Mouse (Mus musculus): ENCODE measurements around the gene Mgat5. TPM values are rescaled to one million over a fixed set of nuclear protein-coding genes. Genes with fewer than 3 reads are reported as not detected.

Gene Mgat5
- total and polyA plus RNA-seq, 2 experiments = 1.9 to 3.8 TPM

- Histone ChIP-seq H3K36me3 (ENCODE audit: control insufficient read depth, insufficient read depth, low read length) (no peaks in the 10 kb centered on the region), H3K9ac (ENCODE audit: low read depth, low read length) (no peak overlapping the region), H3K4me1 (ENCODE audit: control insufficient read depth, insufficient read depth, low read length) (peaks cover 8% of the 10 kb centered on the region; the same call in 1 of the 2 replicates), H3K4me3 (ENCODE audit: insufficient read depth, low read depth, low read length) (no peak overlapping the region), H3K27me3 (ENCODE audit: control insufficient read depth, insufficient read depth, low read length) (no peaks in the 10 kb centered on the region), H3K27ac (replicated peaks; ENCODE audit: insufficient read depth, low read depth, low read length) (no peak overlapping the region), H3K79me2 (ENCODE audit: control insufficient read depth, insufficient read depth, low read length) (no peaks in the 10 kb centered on the region)
- WGBS = 86% methylated on average over 5 of the region's 5 CpGs
- TF ChIP-seq CTCF (IDR thresholded peaks at IDR 0.05; ENCODE audit: low read depth, low read length) = no peak
- no peak for DNase-seq (ENCODE audit: extremely low read depth, low read depth, low spot score)
Observed at GRCm38 (mm10) chr1:127273363-127273762, 68.5 kb downstream of the Mgat5 start.

- no peak overlapping the region for H3K9ac ChIP-seq (ENCODE audit: low read depth, low read length)
- 95% methylated on average over 3 of the region's 3 CpGs for WGBS
- DNase-seq (ENCODE audit: extremely low read depth, low read depth, low spot score) = no peak
- TF ChIP-seq CTCF (IDR thresholded peaks at IDR 0.05; ENCODE audit: low read depth, low read length) (no peak), POLR2A (IDR thresholded peaks at IDR 0.05; ENCODE audit: extremely low read depth, insufficient read depth, low read length) (no peak)
- no peaks in the 10 kb centered on the region for H3K79me2 ChIP-seq (ENCODE audit: control insufficient read depth, insufficient read depth, low read length)
- H3K36me3 ChIP-seq (ENCODE audit: control insufficient read depth, insufficient read depth, low read length) = no peaks in the 10 kb centered on the region
- H3K4me3 ChIP-seq (ENCODE audit: insufficient read depth, low read depth, low read length) = no peak overlapping the region
- peaks cover 2% of the 10 kb centered on the region; the same call in 1 of the 2 replicates for H3K4me1 ChIP-seq (ENCODE audit: control insufficient read depth, insufficient read depth, low read length)
- H3K27ac ChIP-seq (replicated peaks; ENCODE audit: insufficient read depth, low read depth, low read length) = no peak overlapping the region
- no peaks in the 10 kb centered on the region for H3K27me3 ChIP-seq (ENCODE audit: control insufficient read depth, insufficient read depth, low read length)
Observed at GRCm38 (mm10) chr1:127275572-127276324, 70.9 kb downstream of the Mgat5 start.

GRCm38 (mm10) chr1:127278067-127278466 lies 73.3 kb downstream of the Mgat5 start:
- WGBS = 29% methylated on average over 3 of the region's 3 CpGs
- Histone ChIP-seq H3K36me3 (ENCODE audit: control insufficient read depth, insufficient read depth, low read length) (no peaks in the 10 kb centered on the region), H3K9ac (ENCODE audit: low read depth, low read length) (no peak overlapping the region), H3K4me1 (ENCODE audit: control insufficient read depth, insufficient read depth, low read length) (peaks cover 2% of the 10 kb centered on the region; the same call in 1 of the 2 replicates), H3K27ac (replicated peaks; ENCODE audit: insufficient read depth, low read depth, low read length) (no peak overlapping the region), H3K4me3 (ENCODE audit: insufficient read depth, low read depth, low read length) (no peak overlapping the region), H3K79me2 (ENCODE audit: control insufficient read depth, insufficient read depth, low read length) (no peaks in the 10 kb centered on the region), H3K27me3 (ENCODE audit: control insufficient read depth, insufficient read depth, low read length) (no peaks in the 10 kb centered on the region)
- peak; percentile 88 for DNase-seq (ENCODE audit: extremely low read depth, low read depth, low spot score)
- TF ChIP-seq POLR2A (IDR thresholded peaks at IDR 0.05; ENCODE audit: extremely low read depth, insufficient read depth, low read length) = no peak
- no peak for TF ChIP-seq CTCF (IDR thresholded peaks at IDR 0.05; ENCODE audit: low read depth, low read length)

GRCm38 (mm10) chr1:127280256-127280655 lies 75.4 kb downstream of the Mgat5 start:
- H3K4me3 ChIP-seq (ENCODE audit: insufficient read depth, low read depth, low read length) = no peak overlapping the region
- H3K9ac ChIP-seq (ENCODE audit: low read depth, low read length) = no peak overlapping the region
- H3K36me3 ChIP-seq (ENCODE audit: control insufficient read depth, insufficient read depth, low read length) = no peaks in the 10 kb centered on the region
- H3K27ac ChIP-seq (replicated peaks; ENCODE audit: insufficient read depth, low read depth, low read length) = no peak overlapping the region
- WGBS = 100% methylated on average over 1 of the region's 1 CpGs
- no peaks in the 10 kb centered on the region for H3K27me3 ChIP-seq (ENCODE audit: control insufficient read depth, insufficient read depth, low read length)
- no peak for DNase-seq (ENCODE audit: extremely low read depth, low read depth, low spot score)
- TF ChIP-seq CTCF (IDR thresholded peaks at IDR 0.05; ENCODE audit: low read depth, low read length) (0 out of 2 replicates have a peak, but pooled peaks have one; percentile 7), POLR2A (IDR thresholded peaks at IDR 0.05; ENCODE audit: extremely low read depth, insufficient read depth, low read length) (no peak)
- no peaks in the 10 kb centered on the region for H3K79me2 ChIP-seq (ENCODE audit: control insufficient read depth, insufficient read depth, low read length)
- peaks cover 2% of the 10 kb centered on the region; the same call in 1 of the 2 replicates for H3K4me1 ChIP-seq (ENCODE audit: control insufficient read depth, insufficient read depth, low read length)

- TF ChIP-seq CTCF (IDR thresholded peaks at IDR 0.05; ENCODE audit: low read depth, low read length) = no peak
- no peak for TF ChIP-seq POLR2A (IDR thresholded peaks at IDR 0.05; ENCODE audit: extremely low read depth, insufficient read depth, low read length)
- Histone ChIP-seq H3K36me3 (ENCODE audit: control insufficient read depth, insufficient read depth, low read length) (no peaks in the 10 kb centered on the region), H3K9ac (ENCODE audit: low read depth, low read length) (no peak overlapping the region), H3K79me2 (ENCODE audit: control insufficient read depth, insufficient read depth, low read length) (no peaks in the 10 kb centered on the region), H3K27me3 (ENCODE audit: control insufficient read depth, insufficient read depth, low read length) (no peaks in the 10 kb centered on the region), H3K4me1 (ENCODE audit: control insufficient read depth, insufficient read depth, low read length) (no peaks in the 10 kb centered on the region), H3K27ac (replicated peaks; ENCODE audit: insufficient read depth, low read depth, low read length) (no peak overlapping the region), H3K4me3 (ENCODE audit: insufficient read depth, low read depth, low read length) (no peak overlapping the region)
- DNase-seq (ENCODE audit: extremely low read depth, low read depth, low spot score) = no peak
- 91% methylated on average over 3 of the region's 3 CpGs for WGBS
Observed at GRCm38 (mm10) chr1:127284975-127285374, 80.2 kb downstream of the Mgat5 start.

GRCm38 (mm10) chr1:127287505-127287904 lies 82.7 kb downstream of the Mgat5 start:
- H3K36me3 ChIP-seq (ENCODE audit: control insufficient read depth, insufficient read depth, low read length) = no peaks in the 10 kb centered on the region
- H3K4me3 ChIP-seq (ENCODE audit: insufficient read depth, low read depth, low read length) = no peak overlapping the region
- no peak overlapping the region for H3K9ac ChIP-seq (ENCODE audit: low read depth, low read length)
- no peaks in the 10 kb centered on the region for H3K27me3 ChIP-seq (ENCODE audit: control insufficient read depth, insufficient read depth, low read length)
- no peaks in the 10 kb centered on the region; the same call in 1 of the 2 replicates for H3K79me2 ChIP-seq (ENCODE audit: control insufficient read depth, insufficient read depth, low read length)
- WGBS = 87% methylated on average over 6 of the region's 6 CpGs
- no peak for DNase-seq (ENCODE audit: extremely low read depth, low read depth, low spot score)
- no peak overlapping the region for H3K27ac ChIP-seq (replicated peaks; ENCODE audit: insufficient read depth, low read depth, low read length)
- no peak for TF ChIP-seq POLR2A (IDR thresholded peaks at IDR 0.05; ENCODE audit: extremely low read depth, insufficient read depth, low read length)
- no peak for TF ChIP-seq CTCF (IDR thresholded peaks at IDR 0.05; ENCODE audit: low read depth, low read length)
- H3K4me1 ChIP-seq (ENCODE audit: control insufficient read depth, insufficient read depth, low read length) = no peaks in the 10 kb centered on the region

Measured in liver, adult 2 months (tissue).